Mouse (Mus musculus): ENCODE data around the gene Flywch1. TPM values are rescaled to one million over a fixed set of nuclear protein-coding genes. Genes with fewer than 3 reads are reported as not detected.
A peak's percentile ranks its signal among the peaks of the same experiment; 100 is the strongest.

Gene Flywch1
- polyA plus RNA-seq, 1 experiment from 2014 or later, result 62.9 TPM

DNA sequence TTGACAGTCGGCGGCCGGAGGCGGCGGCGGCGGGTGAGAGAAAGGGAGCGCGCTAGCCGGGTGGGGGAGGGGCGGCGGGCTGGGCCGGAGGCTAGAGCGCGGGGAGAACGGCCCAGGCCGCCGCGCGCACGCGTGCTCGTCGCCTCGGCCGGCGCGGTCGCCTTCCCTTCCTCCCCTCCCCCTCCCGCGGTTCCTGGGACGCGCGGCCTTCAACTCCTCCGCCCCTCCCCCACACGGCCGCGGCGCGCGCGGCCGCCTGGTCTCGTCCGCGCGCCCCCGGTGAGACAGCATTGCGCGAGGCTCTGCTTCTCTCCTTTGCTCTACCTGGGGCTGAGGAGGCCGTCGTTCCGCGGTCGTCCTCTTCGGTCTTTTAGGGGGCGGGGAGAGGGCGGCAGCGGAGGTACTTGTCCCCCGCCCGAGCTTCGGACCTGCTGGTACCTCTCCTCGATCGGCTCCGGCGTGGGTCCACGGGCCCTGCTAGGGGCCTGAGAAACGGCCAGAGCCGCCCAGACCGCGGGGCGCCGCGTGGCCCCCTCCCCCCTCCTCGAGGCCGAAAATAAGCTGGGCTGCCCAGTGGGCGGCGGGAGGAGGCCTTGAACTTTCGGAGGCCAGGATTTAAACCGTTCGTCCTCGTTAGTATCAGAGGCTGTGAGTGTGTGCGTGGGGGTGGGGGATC is 32.1 kb upstream of the Flywch1 start:
- Histone ChIP-seq H3K27me3 (replicated peaks; ENCODE audit: control insufficient read depth, insufficient read depth, low read length) (no peaks in the 10 kb centered on the region), H3K36me3 (ENCODE audit: control insufficient read depth, insufficient read depth, low read length) (peaks cover 18% of the 10 kb centered on the region), H3K9me3 (ENCODE audit: control insufficient read depth, low read length) (0 out of 2 replicates have a peak, but pooled peaks cover 4% of the 10 kb centered on the region), H3K27ac (replicated peaks; ENCODE audit: low read depth, low read length) (peak overlapping the region; percentile 99), H3K4me1 (ENCODE audit: control insufficient read depth, insufficient read depth, low read length) (peaks cover 25% of the 10 kb centered on the region), H3K9ac (ENCODE audit: low read depth, low read length) (peak overlapping the region; percentile 99), H3K4me3 (ENCODE audit: low read depth, low read length) (peak overlapping the region; percentile 100), H3K4me2 (ENCODE audit: low read depth, low read length) (peak overlapping the region; percentile 68)
- under 1% methylated on average over 40 of the region's 83 CpGs for WGBS
- DNase-seq (ENCODE audit: low spot score) (peak; percentile 89), ATAC-seq (ENCODE audit: low read depth) (peak; percentile 47)

DNA sequence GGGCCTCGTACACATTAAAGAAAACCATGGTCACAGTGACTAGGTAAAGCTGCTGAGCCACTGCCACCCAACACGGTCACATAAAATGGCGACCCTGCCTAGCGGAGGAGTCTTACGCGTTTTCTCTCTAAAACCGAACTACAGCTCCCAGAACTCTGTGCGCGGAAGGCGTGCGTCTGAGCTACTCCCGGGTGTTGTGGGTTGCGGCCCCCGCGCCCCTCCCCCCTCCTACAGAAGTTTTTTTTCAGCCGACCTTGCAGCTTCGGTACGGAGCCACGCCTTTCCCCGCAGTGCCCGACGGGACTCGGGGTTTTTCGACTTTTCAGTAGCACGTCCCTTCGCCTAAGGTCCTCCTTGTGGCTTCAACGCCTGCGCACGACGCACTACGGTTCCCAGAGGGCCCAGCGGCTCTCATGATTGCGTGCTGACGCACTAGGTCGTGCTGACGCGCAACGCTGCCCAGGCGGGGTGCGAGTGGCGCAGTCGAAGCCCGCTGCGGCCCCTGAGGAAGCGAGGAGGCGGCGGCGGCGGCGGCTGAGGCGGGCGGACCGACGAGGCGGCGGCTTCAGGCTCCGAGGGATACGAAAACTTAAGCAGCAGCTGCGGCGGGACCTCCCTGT is 31.5 kb upstream of the Flywch1 start:
- H3K36me3 ChIP-seq (ENCODE audit: control insufficient read depth, insufficient read depth, low read length), result peaks cover 12% of the 10 kb centered on the region; the same call in 1 of the 2 replicates
- H3K27ac ChIP-seq (replicated peaks; ENCODE audit: low read depth, low read length), result peak overlapping the region; percentile 99
- under 1% methylated on average over 54 of the region's 60 CpGs for WGBS
- DNase-seq (ENCODE audit: low spot score) (peak; percentile 100), ATAC-seq (ENCODE audit: low read depth) (peak; percentile 99)
- H3K4me3 ChIP-seq (ENCODE audit: low read depth, low read length), result peak overlapping the region; percentile 100
- peak overlapping the region; percentile 99 for H3K9ac ChIP-seq (ENCODE audit: low read depth, low read length)
- peak overlapping the region; percentile 68 for H3K4me2 ChIP-seq (ENCODE audit: low read depth, low read length)
- H3K27me3 ChIP-seq (replicated peaks; ENCODE audit: control insufficient read depth, insufficient read depth, low read length), result no peaks in the 10 kb centered on the region
- H3K4me1 ChIP-seq (ENCODE audit: control insufficient read depth, insufficient read depth, low read length), result peaks cover 25% of the 10 kb centered on the region
- 0 out of 2 replicates have a peak, but pooled peaks cover 4% of the 10 kb centered on the region for H3K9me3 ChIP-seq (ENCODE audit: control insufficient read depth, low read length)

DNA sequence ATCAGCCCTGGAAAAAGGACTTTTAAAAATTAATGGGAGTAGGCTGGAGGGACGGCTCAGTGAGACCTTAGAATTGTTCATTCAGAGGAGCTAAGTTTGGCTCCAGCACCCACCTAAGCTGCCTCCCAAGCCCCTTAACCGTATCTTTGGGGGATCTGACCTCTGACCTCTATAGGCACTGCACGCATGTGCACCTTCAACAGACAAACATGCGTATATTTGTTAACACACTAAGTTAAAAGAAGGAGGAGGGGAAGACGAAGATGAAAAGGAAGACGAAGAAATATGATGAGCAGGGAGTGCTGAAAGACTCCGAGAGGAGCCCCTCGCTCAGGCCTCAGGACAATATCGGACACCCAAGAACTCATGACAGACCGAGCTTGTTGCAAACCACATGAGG is 30.2 kb upstream of the Flywch1 start:
- no peaks in the 10 kb centered on the region for H3K27me3 ChIP-seq (replicated peaks; ENCODE audit: control insufficient read depth, insufficient read depth, low read length)
- no peak overlapping the region for H3K27ac ChIP-seq (replicated peaks; ENCODE audit: low read depth, low read length)
- no peak overlapping the region for H3K9ac ChIP-seq (ENCODE audit: low read depth, low read length)
- no peaks in the 10 kb centered on the region for H3K36me3 ChIP-seq (ENCODE audit: control insufficient read depth, insufficient read depth, low read length)
- peaks cover 17% of the 10 kb centered on the region for H3K4me1 ChIP-seq (ENCODE audit: control insufficient read depth, insufficient read depth, low read length)
- ATAC-seq (ENCODE audit: low read depth) (no peak), DNase-seq (ENCODE audit: low spot score) (no peak)
- 0 out of 2 replicates have a peak, but pooled peaks cover 4% of the 10 kb centered on the region for H3K9me3 ChIP-seq (ENCODE audit: control insufficient read depth, low read length)
- 86% methylated on average over 10 of the region's 10 CpGs for WGBS
- no peak overlapping the region for H3K4me3 ChIP-seq (ENCODE audit: low read depth, low read length)
- H3K4me2 ChIP-seq (ENCODE audit: low read depth, low read length), result no peak overlapping the region

DNA sequence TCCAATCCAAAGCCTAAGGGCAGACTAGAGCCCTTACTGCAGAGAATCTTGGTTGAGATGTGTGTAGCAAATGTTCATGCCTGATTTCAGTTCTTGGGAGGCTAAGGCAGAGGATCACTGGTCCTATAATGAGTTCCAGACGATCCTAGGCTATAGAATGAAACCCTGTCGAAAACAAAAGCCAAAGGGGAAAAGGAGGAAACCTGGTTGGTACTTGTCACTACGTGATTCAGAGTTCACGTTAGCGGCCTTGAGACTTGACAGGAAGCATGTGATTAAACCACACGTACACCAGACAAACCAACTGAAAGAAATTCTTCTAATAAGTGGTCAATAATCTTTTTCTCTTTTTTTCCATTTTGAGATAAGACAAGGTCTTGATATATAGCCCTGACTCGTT is 25.9 kb upstream of the Flywch1 start:
- WGBS, result 38% methylated on average over 7 of the region's 7 CpGs

DNA sequence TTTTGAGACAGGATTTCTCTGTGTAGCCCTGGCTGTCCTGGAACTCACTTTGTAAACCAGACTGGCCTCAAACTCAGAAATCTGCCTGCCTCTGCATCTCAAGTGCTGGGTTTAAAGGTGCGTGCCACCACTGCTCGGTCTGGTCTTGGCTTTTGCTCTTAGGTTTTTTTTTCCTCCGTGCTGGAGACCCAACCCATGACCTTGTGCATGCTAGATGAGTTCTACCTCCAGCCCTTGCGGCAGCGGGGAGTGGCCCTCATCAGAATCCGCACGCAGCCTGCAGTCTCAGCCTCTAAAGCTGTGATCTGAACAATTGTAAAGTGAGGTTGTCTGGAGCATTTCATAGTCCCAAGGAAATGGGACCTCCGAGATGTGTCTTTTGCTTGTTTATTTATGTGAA is 23.9 kb upstream of the Flywch1 start:
- Histone ChIP-seq H3K27ac (replicated peaks; ENCODE audit: low read depth, low read length) (no peak overlapping the region), H3K36me3 (ENCODE audit: control insufficient read depth, insufficient read depth, low read length) (no peaks in the 10 kb centered on the region), H3K4me3 (ENCODE audit: low read depth, low read length) (no peak overlapping the region), H3K4me2 (ENCODE audit: low read depth, low read length) (no peak overlapping the region), H3K27me3 (replicated peaks; ENCODE audit: control insufficient read depth, insufficient read depth, low read length) (no peaks in the 10 kb centered on the region), H3K9ac (ENCODE audit: low read depth, low read length) (no peak overlapping the region), H3K9me3 (ENCODE audit: control insufficient read depth, low read length) (0 out of 2 replicates have a peak, but pooled peaks cover 3% of the 10 kb centered on the region), H3K4me1 (ENCODE audit: control insufficient read depth, insufficient read depth, low read length) (0 out of 2 replicates have a peak, but pooled peaks cover 5% of the 10 kb centered on the region)
- WGBS, result 97% methylated on average over 8 of the region's 8 CpGs
- DNase-seq (ENCODE audit: low spot score) (no peak), ATAC-seq (ENCODE audit: low read depth) (no peak)

More for the DNA sequence above, 25.9 kb upstream of the Flywch1 start:
- H3K4me2 ChIP-seq (ENCODE audit: low read depth, low read length), result no peak overlapping the region
- no peak overlapping the region for H3K27ac ChIP-seq (replicated peaks; ENCODE audit: low read depth, low read length)
- no peaks in the 10 kb centered on the region for H3K27me3 ChIP-seq (replicated peaks; ENCODE audit: control insufficient read depth, insufficient read depth, low read length)
- DNase-seq (ENCODE audit: low spot score), result no peak
- H3K36me3 ChIP-seq (ENCODE audit: control insufficient read depth, insufficient read depth, low read length), result no peaks in the 10 kb centered on the region
- H3K4me1 ChIP-seq (ENCODE audit: control insufficient read depth, insufficient read depth, low read length), result no peaks in the 10 kb centered on the region
- no peak for ATAC-seq (ENCODE audit: low read depth)
- 0 out of 2 replicates have a peak, but pooled peaks cover 4% of the 10 kb centered on the region for H3K9me3 ChIP-seq (ENCODE audit: control insufficient read depth, low read length)
- H3K9ac ChIP-seq (ENCODE audit: low read depth, low read length), result no peak overlapping the region
- no peak overlapping the region for H3K4me3 ChIP-seq (ENCODE audit: low read depth, low read length)

DNA sequence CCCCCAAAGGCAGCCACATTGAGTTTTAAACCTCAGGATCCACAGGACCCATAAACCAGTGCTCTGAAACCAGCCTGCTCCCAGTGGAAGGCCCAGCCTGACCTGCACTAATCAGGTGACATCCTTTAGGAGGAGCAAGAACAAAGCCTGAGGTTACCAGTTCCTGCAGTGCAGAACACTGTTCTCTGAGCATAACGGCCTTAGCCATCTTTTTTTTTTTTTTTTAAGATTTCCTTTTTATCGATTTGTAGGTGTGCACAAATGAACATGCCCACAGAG is 19.6 kb upstream of the Flywch1 start:
- Histone ChIP-seq H3K4me2 (ENCODE audit: low read depth, low read length) (peak overlapping the region; percentile 83), H3K9ac (ENCODE audit: low read depth, low read length) (peak overlapping the region; percentile 88; the same call in 1 of the 2 replicates)
- WGBS, result 54% methylated on average over 2 of the region's 2 CpGs

DNA sequence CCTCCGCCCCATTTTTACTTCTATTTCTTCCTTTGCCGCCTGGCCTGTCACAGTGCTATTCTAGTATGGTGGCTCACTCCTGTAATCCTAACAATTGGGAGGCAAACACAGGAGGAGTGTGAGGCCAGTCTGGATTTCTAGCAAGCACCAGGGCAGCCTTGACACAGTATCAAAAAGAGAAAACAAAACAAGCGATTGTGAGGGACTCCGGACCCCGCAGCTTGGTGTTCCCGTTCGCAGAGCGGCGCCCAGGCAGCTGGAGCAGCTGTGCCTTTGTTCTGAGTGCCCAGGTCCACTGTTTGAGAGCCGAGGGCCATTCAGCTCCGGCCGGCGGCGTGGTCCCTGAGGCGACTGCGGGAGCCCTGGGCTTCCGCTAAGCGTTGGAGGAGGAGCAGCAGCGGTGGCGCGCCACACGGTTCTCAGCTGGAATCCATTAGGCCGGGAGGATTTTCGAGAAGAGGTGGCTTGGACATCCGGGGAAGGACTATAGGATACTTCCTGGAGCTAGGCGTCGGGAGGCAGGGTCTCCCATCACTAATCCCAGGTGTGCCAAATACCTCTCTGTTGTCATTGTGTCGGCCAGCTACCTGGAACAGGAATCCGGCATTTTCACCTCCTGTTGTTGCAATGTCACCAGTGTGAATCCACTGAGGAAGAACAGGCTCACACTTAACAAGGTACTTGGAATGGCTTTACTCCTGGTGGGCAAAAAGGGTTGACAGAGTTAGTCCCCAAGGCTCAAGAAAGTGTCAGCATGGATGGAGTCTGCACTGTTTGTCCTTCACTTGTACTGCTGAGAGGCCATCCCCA is 19.1 kb upstream of the Flywch1 start, which contains the start of gene Srrm2:
Srrm2 (plus strand) TSS at position 264 of the 810 bp plus-strand sequence.
- peaks cover 18% of the 10 kb centered on the region for H3K4me1 ChIP-seq (ENCODE audit: control insufficient read depth, insufficient read depth, low read length)
- 2% methylated on average over 21 of the region's 29 CpGs for WGBS
- peak within 1 kb of the TSS; percentile 57 for H3K4me3 ChIP-seq (ENCODE audit: low read depth, low read length)
- peak; percentile 60 for ATAC-seq (ENCODE audit: low read depth)
- no peaks in the 10 kb centered on the region for H3K27me3 ChIP-seq (replicated peaks; ENCODE audit: control insufficient read depth, insufficient read depth, low read length)
- peak within 1 kb of the TSS; percentile 83 for H3K4me2 ChIP-seq (ENCODE audit: low read depth, low read length)
- peak within 1 kb of the TSS; percentile 91 for H3K27ac ChIP-seq (replicated peaks; ENCODE audit: low read depth, low read length)
- no peaks in the 10 kb centered on the region for H3K36me3 ChIP-seq (ENCODE audit: control insufficient read depth, insufficient read depth, low read length)
- DNase-seq (ENCODE audit: low spot score), result peak; percentile 72
- no peaks in the 10 kb centered on the region for H3K9me3 ChIP-seq (ENCODE audit: control insufficient read depth, low read length)
- H3K9ac ChIP-seq (ENCODE audit: low read depth, low read length), result peak within 1 kb of the TSS; percentile 88

More for the DNA sequence above, 19.6 kb upstream of the Flywch1 start:
- no peaks in the 10 kb centered on the region for H3K27me3 ChIP-seq (replicated peaks; ENCODE audit: control insufficient read depth, insufficient read depth, low read length)
- peaks cover 16% of the 10 kb centered on the region for H3K4me1 ChIP-seq (ENCODE audit: control insufficient read depth, insufficient read depth, low read length)
- H3K27ac ChIP-seq (replicated peaks; ENCODE audit: low read depth, low read length), result peak overlapping the region; percentile 91; the same call in 1 of the 2 replicates
- ATAC-seq (ENCODE audit: low read depth) (no peak), DNase-seq (ENCODE audit: low spot score) (no peak)
- H3K9me3 ChIP-seq (ENCODE audit: control insufficient read depth, low read length), result no peaks in the 10 kb centered on the region
- no peaks in the 10 kb centered on the region for H3K36me3 ChIP-seq (ENCODE audit: control insufficient read depth, insufficient read depth, low read length)
- peak overlapping the region; percentile 57 for H3K4me3 ChIP-seq (ENCODE audit: low read depth, low read length)

DNA sequence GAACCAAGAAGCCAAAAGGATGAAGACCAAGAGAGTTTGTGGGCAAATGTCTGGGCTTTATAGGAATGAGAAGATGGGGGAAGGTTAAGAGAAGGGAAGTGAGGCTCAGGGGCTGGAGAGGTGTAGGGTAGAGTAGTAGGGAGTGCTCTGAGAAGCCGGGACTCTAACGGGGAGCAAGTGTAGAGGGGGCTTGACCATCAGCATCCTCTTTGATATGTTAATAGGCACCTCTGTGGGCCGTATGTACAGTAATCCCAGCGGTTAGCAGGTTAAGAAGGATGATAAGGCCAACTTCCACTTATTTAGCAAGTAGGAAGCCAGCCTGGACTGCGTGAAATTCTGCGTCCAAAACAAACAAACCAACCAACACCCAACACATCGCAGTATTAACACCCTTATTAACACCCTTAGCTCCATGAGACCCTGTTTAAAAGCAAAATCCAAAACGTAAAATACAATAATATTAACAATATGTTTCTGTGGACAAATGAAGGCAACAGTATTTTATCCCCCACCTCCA is 18.4 kb upstream of the Flywch1 start:
- 22% methylated on average over 8 of the region's 8 CpGs for WGBS
- Histone ChIP-seq H3K36me3 (ENCODE audit: control insufficient read depth, insufficient read depth, low read length) (no peaks in the 10 kb centered on the region), H3K4me1 (ENCODE audit: control insufficient read depth, insufficient read depth, low read length) (peaks cover 19% of the 10 kb centered on the region), H3K27ac (replicated peaks; ENCODE audit: low read depth, low read length) (peak overlapping the region; percentile 91), H3K4me2 (ENCODE audit: low read depth, low read length) (peak overlapping the region; percentile 83), H3K9me3 (ENCODE audit: control insufficient read depth, low read length) (no peaks in the 10 kb centered on the region), H3K4me3 (ENCODE audit: low read depth, low read length) (peak overlapping the region; percentile 57), H3K9ac (ENCODE audit: low read depth, low read length) (peak overlapping the region; percentile 88), H3K27me3 (replicated peaks; ENCODE audit: control insufficient read depth, insufficient read depth, low read length) (no peaks in the 10 kb centered on the region)
- no peak for ATAC-seq (ENCODE audit: low read depth)
- no peak for DNase-seq (ENCODE audit: low spot score)

All from embryonic facial prominence, embryonic 14.5 days (tissue).